Mouse (Mus musculus): ENCODE results near the gene Ly6g6c.

Gene Ly6g6c

DNA sequence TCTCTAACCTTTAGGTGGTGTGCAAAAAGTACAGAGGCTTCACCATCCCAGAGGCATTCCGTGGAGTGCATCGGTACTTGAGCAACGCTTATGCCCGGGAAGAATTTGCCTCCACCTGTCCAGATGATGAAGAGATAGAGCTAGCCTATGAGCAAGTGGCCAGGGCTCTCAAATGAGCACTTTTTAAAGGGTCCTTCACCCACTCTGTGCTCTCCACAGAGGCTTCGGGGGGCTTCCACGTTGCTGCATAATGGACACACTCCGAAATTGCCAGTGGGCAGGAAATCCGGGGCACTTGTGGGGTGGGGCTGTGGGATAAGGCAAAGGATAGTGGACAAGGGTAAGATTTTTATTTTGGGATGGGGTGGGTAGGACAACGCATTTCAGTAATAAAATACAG is 6.9 kb upstream of the Ly6g6c start:
- no peak for DNase-seq

DNA sequence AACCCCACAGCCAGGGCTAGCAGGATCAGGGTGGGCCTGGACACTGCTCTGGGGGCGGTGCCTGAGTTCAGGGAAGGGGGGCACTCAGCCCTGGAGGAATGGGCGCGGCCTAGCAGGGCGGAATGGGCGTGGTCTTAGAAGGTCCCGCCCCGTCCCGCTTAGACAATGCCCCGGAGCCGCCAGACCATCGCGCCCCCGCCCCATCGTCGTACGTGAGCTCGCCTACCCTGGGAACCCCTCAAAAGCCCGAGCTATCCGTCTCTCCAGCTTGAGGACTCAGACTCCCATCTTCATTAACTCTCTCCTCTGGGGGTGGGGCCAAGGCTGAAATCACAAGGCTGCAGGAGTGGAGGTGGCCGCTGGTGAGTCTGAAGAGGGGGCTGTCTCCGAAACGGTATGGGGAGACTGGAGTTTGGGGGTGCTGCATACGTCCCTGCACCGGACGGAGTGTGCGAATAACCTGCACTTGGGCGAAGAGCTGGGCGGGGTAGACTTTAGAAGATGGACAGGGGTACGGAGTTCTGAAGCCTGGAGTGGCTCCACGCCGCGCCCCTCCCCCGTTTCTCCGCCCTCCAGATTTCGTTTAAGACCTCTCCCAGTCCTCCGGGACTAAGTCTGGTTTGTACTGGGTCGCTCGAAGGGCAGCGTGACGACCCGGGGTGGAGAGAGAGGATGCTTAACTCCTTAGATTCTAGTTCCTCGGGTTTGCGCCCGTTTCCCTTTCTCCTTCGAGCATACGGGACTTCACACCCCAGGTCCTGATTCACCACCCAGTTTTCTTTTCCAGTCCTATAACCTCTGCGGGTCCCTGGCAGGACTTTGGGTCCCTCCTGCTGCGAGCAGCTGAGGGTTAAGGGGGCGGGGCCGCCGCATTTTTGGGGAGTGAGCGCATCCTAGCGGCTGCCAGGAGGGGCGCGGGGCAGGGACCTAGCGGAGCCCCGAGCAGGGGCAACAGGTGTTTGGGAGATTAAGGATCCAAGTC is 6.0 kb upstream of the Ly6g6c start, which contains the start of gene Ddah2:
Gene Ddah2, plus strand, starts transcription at position 125 of the 982 bp plus-strand sequence.
- peak; percentile 88 to 92 for DNase-seq

DNA sequence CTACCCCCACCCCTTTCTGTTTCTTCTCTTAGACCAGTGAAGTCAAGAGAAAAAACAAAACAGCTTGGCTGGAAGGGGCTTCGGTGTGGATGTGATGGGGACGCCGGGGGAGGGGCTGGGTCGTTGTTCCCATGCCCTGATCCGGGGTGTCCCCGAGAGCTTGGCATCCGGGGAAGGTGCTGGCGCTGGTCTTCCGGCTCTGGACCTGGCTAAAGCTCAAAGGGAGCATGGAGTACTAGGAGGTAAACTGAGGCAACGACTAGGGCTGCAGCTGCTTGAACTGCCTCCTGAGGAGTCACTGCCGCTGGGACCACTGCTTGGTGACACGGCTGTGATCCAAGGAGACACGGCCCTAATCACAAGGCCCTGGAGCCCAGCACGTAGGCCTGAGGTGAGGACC is 5.1 kb upstream of the Ly6g6c start:
- no peak for DNase-seq

DNA sequence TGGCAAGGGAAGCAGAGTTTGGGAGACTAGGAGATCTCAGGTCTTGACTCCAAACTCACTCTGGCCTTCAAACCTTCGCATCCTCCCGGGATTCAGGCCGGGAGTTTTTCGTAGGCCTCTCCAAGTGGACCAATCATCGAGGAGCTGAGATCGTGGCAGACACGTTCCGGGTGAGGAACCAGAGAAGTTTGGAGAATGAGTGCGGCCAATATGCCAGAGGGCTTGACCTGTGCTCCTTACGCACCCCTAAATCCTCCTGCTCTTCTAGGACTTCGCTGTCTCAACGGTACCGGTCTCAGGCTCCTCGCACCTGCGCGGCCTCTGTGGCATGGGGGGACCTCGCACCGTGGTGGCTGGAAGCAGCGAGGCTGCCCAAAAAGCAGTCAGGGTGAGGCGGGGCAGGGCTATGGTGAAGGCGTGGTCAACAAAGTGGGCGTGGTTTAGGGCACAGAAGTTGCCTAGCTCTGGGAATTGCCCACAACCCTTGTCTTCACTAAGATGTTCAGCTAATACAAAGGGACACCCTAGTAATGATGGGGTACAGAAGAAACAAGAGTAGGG is 4.4 kb upstream of the Ly6g6c start:
- peak; percentile 53 to 62 for DNase-seq

DNA sequence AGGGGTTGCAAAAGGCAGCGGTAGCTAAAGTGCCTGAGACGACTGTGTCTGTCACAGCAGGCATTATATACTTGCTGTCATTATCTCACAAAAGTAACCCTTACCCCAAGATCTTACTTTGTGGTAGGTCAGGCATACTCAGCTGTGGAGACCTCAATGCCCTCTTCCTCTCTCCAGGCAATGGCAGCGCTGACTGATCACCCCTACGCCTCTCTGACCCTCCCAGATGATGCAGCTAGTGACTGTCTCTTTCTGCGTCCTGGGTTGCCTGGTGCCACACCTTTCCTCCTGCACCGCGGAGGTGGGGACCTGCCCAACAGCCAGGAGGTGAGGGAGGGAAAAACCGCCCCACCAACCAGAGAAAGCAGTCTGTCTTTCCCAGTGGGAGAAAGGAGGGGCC is 3.9 kb upstream of the Ly6g6c start:
- no peak for DNase-seq

DNA sequence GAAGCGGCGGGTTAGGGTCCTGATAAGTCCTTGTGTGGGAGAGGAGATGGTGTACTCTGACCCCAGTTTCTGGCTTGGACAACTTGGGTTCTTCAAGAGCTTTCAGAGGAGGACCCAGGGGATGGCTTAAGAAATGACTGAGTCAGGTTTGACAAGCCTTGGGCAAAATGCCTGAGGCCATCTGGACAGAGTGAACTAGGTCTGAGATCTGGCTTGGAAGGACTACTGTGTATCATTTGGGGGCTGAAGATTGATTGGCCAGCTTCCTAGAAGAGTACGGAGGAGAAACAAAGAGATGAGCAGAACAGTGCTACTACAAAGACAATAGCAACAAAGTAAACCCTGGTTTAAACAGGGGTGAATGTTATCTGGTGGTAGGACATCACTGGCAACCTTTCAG is 1.7 kb upstream of the Ly6g6c start:
- no peak for DNase-seq

DNA sequence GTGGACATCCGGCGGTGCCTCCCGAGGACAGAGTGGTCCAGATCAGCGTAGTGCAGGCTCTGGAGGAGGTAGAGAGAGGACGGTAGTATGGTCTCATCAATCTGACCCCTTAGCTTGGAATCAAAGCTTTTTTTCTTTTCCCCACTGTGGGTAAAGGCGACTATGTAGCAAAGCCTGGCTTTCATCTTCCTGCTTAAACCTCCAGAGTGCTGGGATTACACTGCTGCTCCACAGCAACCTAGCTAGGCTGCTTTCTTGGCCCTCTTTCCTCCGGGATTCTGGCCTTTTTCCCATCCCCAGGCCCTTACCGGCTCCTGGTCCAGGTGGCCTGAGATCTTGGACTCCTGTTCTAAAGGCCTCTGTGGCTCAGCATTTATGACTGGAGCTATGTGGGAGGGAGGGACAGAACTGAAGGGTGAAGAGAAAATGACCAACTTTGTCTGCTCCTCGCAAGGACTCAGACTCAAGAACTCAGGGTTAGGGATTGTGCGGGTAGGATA is 760 bp upstream of the Ly6g6c start:
- no peak for DNase-seq

DNA sequence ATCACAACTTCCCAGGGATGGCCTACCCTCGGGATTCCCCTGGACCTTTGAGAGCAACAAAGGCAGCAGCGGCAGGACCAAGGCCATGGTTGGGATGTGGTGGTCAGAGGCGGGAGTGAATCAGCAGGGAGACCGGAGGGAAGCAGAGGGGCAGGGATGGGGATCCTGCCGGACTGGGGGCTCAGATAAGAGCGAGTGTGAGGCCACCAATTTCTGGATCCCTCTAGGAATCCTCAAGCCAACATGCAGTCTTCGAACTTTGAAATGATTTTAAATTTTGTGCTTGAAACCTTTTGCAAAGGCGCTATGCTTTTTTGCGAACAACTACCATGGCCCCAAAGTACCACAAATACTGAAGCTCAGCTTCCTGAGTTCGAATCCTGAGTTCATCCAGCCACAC is 896 bp downstream of the Ly6g6c start, which contains the start of gene Mpig6b:
Gene Mpig6b, minus strand, starts transcription at position 101 of the 400 bp plus-strand sequence.
- no peak for DNase-seq

DNA sequence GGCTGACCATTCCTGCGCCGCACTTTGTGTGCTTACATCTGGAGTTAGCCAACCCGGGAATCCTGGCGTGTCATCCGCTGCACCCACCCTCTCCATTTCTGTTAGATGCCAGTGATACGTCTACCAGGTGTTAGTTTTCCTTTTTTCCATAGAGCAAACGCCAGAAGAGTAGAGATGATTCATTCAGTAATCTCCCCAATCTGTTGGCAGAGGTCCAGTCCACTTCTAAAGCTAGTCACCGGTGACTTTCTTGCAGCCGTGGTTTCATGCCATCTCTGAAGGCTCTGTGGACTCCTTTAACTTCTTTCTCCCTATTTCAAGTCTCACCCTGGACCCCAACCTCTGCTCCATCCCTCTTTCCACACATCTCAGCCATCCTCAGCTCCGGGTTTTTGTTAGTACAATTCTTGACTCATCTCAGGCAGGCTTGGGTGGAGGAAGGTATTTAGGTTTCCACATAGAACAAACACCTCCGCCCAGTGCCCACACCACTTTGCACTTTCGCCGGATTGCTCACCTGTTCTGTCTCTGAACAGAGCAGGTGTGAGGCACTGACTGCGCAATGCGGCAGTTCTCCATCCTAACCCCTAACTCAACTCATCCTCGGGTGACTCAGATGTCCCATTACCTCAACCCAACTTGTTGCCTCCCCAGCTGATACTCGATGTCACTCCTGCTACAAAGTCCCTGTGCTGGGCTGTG is 3.2 kb downstream of the Ly6g6c start:
- DNase-seq, result peak in 1 of 2 experiments; percentile 59

DNA sequence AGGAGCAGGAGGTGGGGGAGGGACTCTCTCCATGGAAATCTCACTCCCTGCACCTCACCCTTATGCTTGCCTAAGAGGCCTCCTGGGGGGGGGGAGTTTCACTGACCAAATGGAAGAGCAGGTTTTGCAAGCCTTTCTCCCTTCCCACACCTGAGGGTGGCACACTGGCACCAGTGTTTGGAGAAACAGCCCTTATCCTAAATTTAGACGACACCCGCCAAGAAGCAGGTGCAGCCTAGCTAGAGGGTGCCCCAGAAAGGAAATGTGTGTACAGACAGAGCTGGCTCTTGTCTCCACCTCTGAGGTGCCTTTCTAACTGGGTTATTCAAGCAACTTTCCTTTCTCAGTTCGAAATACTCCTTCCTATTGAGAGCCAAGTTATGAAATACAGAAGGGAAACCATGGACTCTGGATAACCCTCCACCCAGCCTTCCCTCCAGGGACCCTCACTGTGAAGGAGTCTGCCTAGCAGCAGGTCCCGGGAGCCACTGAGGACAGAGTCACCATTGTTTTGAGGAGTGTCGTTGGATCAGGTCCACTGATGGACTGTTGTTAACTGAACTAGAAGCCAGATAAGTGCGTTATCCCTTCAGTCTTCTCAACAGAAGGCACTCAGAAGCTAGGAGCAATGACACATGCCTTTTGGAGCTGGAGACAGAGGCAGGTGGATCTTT is 5.5 kb downstream of the Ly6g6c start:
- peak; percentile 69 to 78 for DNase-seq

DNA sequence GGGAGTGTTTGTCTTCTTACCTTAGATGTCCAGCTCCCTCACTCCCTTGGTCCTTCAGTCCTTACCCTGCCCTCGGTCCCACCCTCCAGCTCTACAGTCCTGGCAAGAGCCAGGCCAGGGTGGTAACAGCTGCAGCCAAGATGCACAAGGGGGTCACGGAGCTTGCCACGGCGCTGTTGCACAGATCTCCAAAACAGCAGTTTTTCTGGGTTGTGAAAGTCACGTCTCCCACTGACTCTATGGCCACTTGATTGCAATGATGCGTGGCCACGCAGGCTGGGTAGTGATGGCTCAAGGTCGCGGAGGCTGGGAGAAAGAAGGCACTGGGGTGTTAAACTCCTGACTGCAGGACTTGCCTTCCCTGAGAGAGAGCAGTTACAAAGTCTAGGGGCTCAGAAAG is 6.3 kb downstream of the Ly6g6c start:
- no peak for DNase-seq

DNA sequence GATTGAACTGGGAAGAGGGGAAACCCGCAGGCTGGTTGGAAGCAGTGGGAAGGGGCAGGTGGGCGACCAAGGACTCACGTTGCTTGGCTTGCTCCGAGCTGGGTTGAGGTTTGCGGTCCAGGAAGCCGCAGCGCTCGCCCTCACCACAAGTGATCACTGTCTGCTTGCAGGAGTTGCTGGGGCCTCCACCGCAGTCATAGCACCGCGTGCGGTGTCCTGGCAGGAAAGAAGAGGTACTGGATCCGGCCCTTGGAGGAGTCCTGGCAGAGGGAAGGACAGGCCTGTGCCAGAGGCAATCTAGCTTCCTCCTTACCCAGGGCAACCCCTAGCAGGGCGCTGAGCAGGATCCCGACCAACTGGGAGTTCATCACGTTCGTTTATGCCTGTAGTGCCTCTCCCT is 8.9 kb downstream of the Ly6g6c start:
- no peak for DNase-seq

DNA sequence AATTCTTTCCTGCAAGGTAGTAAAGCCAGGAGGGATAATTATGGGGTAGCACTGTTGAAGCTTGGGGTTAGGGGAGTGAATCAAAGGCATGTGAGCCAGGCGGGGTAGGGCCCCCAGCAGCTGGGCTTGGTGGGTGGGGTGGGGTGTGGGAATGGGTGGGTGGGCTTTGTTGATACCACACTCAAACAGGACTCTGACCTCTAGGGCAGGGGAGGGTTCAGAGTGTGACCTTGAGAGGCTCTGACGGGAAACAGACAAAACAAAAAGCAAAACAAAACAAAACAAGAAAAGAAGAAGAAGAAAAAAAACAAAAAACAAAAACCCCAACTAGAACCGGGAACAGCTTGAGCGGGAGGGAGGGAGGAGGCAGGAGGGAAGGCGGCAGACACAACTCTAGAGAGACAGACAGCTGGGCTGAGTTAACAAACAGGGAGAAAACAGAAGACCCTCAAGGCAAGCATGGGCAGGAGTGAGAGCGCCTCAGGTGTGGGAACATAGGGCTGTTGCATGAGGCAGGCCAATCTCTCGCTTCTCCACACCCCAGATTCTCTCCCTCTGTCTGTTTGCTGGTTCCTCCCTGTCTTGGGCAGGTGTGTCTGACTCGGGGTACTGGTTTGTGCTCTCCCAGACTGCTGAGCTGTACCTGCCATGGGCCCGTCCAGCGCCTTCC is 11.5 kb downstream of the Ly6g6c start, which contains the start of gene Ly6g6e:
Gene Ly6g6e, plus strand, starts transcription at position 396 of the 670 bp plus-strand sequence.
- DNase-seq, result no peak

DNA sequence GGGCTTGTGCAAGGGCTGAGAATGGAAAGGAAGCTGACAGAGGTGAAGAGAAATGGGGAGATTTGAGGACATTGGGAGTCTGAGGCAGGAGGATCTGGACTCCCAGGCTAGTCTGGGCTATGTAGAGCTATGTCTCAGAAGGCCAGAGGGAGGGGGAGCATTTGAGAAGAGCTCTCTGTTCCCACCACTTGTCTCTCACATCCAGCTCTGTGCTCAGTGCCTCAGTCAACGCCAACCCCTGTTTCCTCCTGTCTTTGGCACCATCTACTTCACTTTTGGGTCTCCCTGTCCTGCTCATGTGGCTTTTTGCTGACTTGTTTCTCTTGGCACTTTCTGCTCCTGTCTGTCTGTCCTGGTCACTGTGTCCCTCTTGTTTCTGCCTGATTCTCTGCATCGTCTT is 12.1 kb downstream of the Ly6g6c start:
- DNase-seq, result peak in 1 of 2 experiments; percentile 3

DNA sequence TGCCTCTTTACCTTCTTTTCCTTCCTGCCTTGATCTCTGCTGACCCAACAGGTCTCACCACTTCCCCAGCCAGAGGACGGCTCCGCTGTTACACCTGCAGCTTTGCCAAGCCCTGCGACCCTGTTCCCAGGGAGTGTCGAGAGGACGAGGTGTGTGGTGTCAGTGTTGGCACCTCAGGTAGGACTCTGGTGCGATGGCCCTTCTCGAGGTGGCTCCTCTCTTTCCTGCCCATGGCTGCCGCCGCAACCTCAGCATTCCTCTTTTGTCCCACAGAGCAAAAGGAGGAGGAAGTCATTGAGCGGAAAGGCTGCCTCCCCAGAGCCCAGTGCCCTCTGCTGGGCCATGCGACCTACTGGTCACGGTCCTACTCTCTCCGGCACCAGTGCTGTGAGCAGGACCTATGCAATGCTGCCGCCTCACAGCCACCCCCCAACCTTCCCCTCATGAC is 12.6 kb downstream of the Ly6g6c start, which contains the start of gene Ly6g6d:
Gene Ly6g6d, minus strand, starts transcription at position 280 of the 448 bp plus-strand sequence.
- peak; percentile 74 to 79 for DNase-seq

DNA sequence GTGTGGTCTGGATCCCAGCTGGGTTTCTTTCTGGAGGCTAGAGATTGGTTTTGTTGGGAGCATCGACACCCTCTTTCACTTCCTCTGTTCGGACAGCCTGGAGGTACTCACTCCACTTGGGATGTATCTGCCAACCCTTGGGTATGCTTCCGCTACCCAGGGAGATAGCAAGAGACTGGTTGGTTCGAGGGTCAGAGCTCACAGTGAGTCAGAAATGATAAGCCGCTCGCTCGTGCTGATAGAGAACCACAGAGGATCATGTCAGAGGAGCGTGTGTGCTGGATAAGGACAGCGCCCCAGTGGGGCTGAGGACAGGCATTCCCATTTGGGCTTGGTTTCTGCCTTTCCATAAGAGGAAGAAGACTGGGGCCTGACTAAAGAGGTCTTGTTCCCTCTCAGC is 14.6 kb downstream of the Ly6g6c start:
- DNase-seq, result no peak

DNA sequence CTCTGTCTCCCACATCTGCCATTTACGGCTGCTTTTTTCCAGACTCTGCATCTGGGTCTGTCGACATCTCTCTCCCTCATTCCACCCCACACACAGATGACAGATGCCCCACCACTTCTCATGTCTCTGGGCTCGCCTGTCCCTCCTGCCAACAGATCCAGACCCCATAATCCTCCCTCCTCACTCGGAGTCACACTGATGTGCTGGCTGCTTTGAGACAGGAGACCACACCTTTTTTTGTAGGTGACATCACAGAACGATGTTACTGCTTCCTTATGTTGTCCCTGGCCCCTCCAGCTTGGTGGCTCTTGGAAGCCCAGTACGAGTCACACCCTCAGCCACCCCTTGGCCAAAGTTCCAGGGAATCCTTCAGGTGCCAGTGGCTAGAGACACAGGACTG is 15.1 kb downstream of the Ly6g6c start:
- DNase-seq, result no peak

DNA sequence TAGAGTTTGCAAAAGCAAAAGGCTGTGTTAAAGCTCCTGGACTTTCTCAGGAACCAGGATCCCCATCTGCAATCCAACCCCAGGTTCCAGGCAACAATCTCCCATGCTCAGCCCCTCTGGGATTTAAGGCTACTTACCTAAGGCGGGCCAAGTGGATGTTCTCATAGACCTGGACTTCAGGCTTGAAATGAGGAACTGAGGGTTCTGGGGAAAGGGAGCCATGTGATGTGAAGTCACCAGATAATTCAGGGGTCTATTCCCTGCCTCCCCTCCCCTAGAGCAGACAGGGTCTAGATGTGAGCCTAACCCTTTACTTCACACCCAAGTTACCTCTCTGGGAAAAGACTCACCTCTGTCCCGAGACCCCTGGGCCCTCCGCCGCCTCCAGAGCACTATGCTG is 15.5 kb downstream of the Ly6g6c start:
- no peak for DNase-seq

DNA sequence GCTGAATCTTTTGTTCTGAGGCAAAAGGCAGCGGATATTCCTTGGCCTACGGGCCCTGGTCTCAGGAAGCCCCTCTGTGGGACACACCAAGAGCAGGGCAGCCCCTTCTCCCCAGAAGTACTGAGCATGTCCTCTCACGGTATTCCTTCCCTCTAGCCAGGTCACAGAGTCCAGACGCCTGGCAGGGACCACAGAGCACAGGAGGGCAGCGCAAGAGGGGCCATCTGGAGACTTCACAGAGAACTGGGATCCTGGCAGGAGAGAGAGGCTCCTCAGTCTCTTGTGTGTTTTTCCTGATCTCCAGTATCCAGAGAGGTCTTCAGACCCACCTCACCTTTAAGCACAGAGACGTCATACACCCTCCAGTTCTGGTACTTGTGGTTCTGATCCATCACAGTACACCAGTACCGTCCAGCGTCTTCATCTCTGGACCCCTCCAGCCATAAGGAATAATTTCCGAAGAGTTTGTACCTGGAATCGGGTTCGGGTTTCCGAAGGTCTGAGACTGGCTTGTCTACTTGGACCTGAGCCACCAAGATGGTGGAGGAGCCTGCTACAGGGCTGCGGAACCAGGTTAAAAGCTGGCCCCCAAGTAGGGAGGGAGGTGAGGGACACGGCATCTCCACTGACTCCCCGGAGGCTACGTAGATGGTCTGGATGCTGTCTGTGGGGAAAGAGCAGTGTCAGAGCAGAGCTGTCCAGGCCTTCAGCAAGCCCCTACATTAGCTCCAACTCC is 17.8 kb downstream of the Ly6g6c start:
- no peak for DNase-seq

DNA sequence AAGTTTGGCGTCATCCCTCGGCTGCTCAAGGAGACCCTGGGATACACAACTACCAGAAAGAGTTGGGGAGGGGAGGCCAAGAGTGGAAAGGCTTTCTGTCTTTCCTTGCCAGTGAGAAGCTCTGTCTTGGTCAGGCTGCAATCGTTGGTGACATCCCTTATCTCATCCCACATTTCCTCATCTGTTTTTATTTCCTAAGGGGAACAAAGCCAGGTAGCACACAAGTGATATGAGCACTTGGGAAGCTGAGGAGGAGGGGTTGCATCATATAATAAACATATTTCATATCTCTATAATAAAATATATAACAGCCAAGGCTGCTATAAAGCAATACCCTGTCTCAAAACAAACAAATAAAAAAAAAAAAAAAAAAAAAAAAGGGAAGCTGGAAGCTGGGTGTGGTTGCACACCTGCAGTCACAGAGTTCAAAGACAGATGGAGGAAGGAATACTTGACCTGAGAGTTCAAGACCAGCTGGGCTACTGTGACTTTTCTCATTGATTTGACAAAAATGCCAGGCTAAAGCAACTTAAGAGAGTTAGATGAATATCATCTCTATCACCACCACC is 18.8 kb downstream of the Ly6g6c start:
- no peak for DNase-seq

Data from lung, adult 18-20 months (tissue).